27 mouse cellular contexts compared by ENCODE assay signal in the genomic region with DNA sequence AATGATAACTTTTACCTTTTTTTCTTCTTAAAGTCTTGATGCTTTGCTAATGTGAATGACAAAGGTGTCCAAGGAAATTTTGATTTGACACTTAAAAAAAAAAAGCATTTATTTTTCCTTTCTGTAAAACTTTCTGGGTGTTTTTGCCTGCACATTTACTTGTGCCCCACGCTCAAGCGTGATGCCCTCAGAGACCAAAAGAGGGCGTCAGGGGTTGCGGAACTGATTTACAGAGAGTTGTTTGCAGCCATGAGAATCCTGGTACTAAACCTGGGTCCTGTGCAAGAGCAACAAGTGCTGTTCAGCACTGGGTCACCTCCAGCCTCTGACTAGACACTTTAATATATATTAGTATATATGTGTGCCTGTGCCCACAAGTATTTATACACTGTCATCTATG. TPM values are rescaled to one million over a fixed set of nuclear protein-coding genes. Genes with fewer than 3 reads are reported as not detected.
DNase-seq lines count a peak whose midpoint lies in the region; ATAC-seq lines count a peak whose summit lies in the region.
"Had no signal": no experiment of that assay in that cellular context is flagged by ENCODE, and none has a peak within 500 bp of the region (broad histone marks: within the 10 kb centered on the region; RNA-seq: fewer than 3 reads in every experiment).

No protein-coding gene starts in this region.

- peak; percentile 6 for DNase-seq in heart, postnatal 4 days
- DNase-seq in thymus, postnatal 4 days = peak; percentile 7
- DNase-seq in thymus, postnatal 10 days (ENCODE audit: low spot score in 2 of 2) = no peak
- peak; percentile 41 for DNase-seq in R1 (ENCODE audit: low read depth, low spot score)
- no peak for DNase-seq in gastrocnemius, postnatal 14 days
- no peak for DNase-seq in adrenal gland, adult 8-10 months
- DNase-seq in gastrocnemius, postnatal 25 days = no peak
- DNase-seq: adrenal gland, postnatal 14 days; cerebellum, adult 11 months; cerebellum, adult 9-10 months; cerebellum, postnatal 36 days; embryo, embryonic 11 days; gastrocnemius, adult 2 months; kidney, adult 9 months; kidney, postnatal 10 days; lung, embryonic 14.5 days; lung, postnatal 14 days; midbrain, embryonic 14.5 days; spleen, adult 18-20 months; thymus, postnatal 25 days had no signal

- no peaks in the 10 kb centered on the region for H3K9me3 ChIP-seq in heart, embryonic 12.5 days (replicated peaks)
- H3K9me3 ChIP-seq: embryonic facial prominence, embryonic 12.5 days; heart, embryonic 15.5 days; hindbrain, embryonic 12.5 days; intestine, embryonic 15.5 days had no signal

- H3K36me3 ChIP-seq in heart, embryonic 12.5 days = peaks cover 4% of the 10 kb centered on the region; the same call in 1 of the 2 replicates
- H3K36me3 ChIP-seq: embryonic facial prominence, embryonic 12.5 days; hindbrain, embryonic 12.5 days; intestine, embryonic 15.5 days had no signal

- intact Hi-C loops in gastrocnemius, postnatal 14 days (cut with DNase I; ENCODE audit: low total_unique reads) = loop anchor here (10.0 kb wide), 1 partner anchor 202 kb away; no protein-coding TSS in a partner anchor

- no peak overlapping the region for H3K4me2 ChIP-seq in heart, embryonic 12.5 days
- H3K4me2 ChIP-seq: embryonic facial prominence, embryonic 12.5 days; heart, embryonic 15.5 days; hindbrain, embryonic 12.5 days; intestine, embryonic 15.5 days; lung, embryonic 14.5 days had no signal

- 72% methylated on average over 4 of the region's 4 CpGs for WGBS in heart, embryonic 12.5 days

- H3K4me3 ChIP-seq in heart, embryonic 12.5 days = no peak overlapping the region
- H3K4me3 ChIP-seq: embryonic facial prominence, embryonic 12.5 days; gastrocnemius, adult 2 months; heart, embryonic 15.5 days; hindbrain, embryonic 12.5 days; intestine, embryonic 15.5 days had no signal

- ATAC-seq in heart, embryonic 12.5 days (ENCODE audit: insufficient number of reproducible peaks, low FRiP score) = no peak
- ATAC-seq: forebrain, embryonic 14.5 days; hindbrain, postnatal 0 days; intestine, embryonic 15.5 days had no signal

- H3K9ac ChIP-seq in heart, embryonic 12.5 days = no peak overlapping the region
- H3K9ac ChIP-seq: embryonic facial prominence, embryonic 12.5 days; heart, embryonic 15.5 days; hindbrain, embryonic 12.5 days; intestine, embryonic 15.5 days; lung, embryonic 14.5 days had no signal

- no peaks in the 10 kb centered on the region for H3K27me3 ChIP-seq in heart, embryonic 12.5 days (replicated peaks)
- H3K27me3 ChIP-seq: embryonic facial prominence, embryonic 12.5 days; heart, embryonic 15.5 days; hindbrain, embryonic 12.5 days; intestine, embryonic 15.5 days had no signal

- H3K4me1 ChIP-seq in heart, embryonic 12.5 days (replicated peaks) = no peaks in the 10 kb centered on the region
- H3K4me1 ChIP-seq: embryonic facial prominence, embryonic 12.5 days; heart, embryonic 15.5 days; hindbrain, embryonic 12.5 days; intestine, embryonic 15.5 days had no signal

- no peak overlapping the region for H3K27ac ChIP-seq in heart, embryonic 12.5 days (ENCODE audit: poor library complexity, severe bottlenecking)
- H3K27ac ChIP-seq: embryonic facial prominence, embryonic 12.5 days; gastrocnemius, adult 2 months; heart, embryonic 15.5 days; hindbrain, embryonic 12.5 days; hindbrain, postnatal 0 days; intestine, embryonic 15.5 days had no signal

RNA-seq across cellular contexts. Expression of a gene that starts 22.8 kb away (rescaled TPM):
- total RNA-seq in heart, postnatal 4 days (2021) = 10 to 100 TPM; 52.8 to 53.2 TPM
- 52.3 and 56.3 TPM in 2 replicates for polyA plus RNA-seq in heart, embryonic 12.5 days (2016; fragmentation: Nextera tagmentation; extraction: Ambion mirVana)
- 10 to 100 TPM; 62.8 to 66.4 TPM for total RNA-seq in gastrocnemius, postnatal 14 days (2021)
- total RNA-seq in adrenal gland, adult 8-10 months (2022) = 10 to 100 TPM; 48.3 to 57.7 (median 56.0) TPM
- total RNA-seq in gastrocnemius, postnatal 25 days (2021) = 10 to 100 TPM; 75.5 to 77.7 TPM

RNA-seq across cellular contexts. Expression of a gene that starts 23.0 kb away (rescaled TPM):
- total RNA-seq in heart, postnatal 4 days (2021) = 10 to 100 TPM; 15.8 to 17.0 TPM
- 14.2 and 15.0 TPM in 2 replicates for polyA plus RNA-seq in heart, embryonic 12.5 days (2016; fragmentation: Nextera tagmentation; extraction: Ambion mirVana)
- 10 to 100 TPM in 1 of 2 experiments, 1 to 10 TPM in 1; 9.3 to 10.2 TPM for total RNA-seq in gastrocnemius, postnatal 14 days (2021)
- 10 to 100 TPM; 21.0 to 27.6 (median 26.0) TPM for total RNA-seq in adrenal gland, adult 8-10 months (2022)
- 1 to 10 TPM; 8.2 to 8.9 TPM for total RNA-seq in gastrocnemius, postnatal 25 days (2021)

Comparison
In these comparisons a context has a peak if more than half of its experiments do, and no peak if none do; other contexts are left out.
1. DNase-seq: peak in heart, postnatal 4 days (single experiment), thymus, postnatal 4 days (single experiment) and R1 (single experiment); none in thymus, postnatal 10 days (0 of 2), gastrocnemius, postnatal 14 days (single experiment), adrenal gland, adult 8-10 months (single experiment) and gastrocnemius, postnatal 25 days (single experiment).